In genomic region chr16:33833429-33833753, GRCm38 (mm10) we compare ENCODE assay signal across 8 mouse cellular contexts. TPM values are rescaled to one million over a fixed set of nuclear protein-coding genes. Genes with fewer than 3 reads are reported as not detected.
DNase-seq lines count a peak whose midpoint lies in the region; ATAC-seq lines count a peak whose summit lies in the region.

No protein-coding gene starts in this region.

- peaks cover 3% of the 10 kb centered on the region; the same call in 1 of the 2 replicates for H3K27me3 ChIP-seq in lung, embryonic 16.5 days (ENCODE audit: control insufficient read depth, insufficient read depth, low read depth, low read length)
- peaks cover 63% of the 10 kb centered on the region for H3K27me3 ChIP-seq in forebrain, embryonic 13.5 days
- no peaks in the 10 kb centered on the region for H3K27me3 ChIP-seq in limb, embryonic 13.5 days
- no peaks in the 10 kb centered on the region for H3K27me3 ChIP-seq in stomach, embryonic 14.5 days (ENCODE audit: control insufficient read depth, insufficient read depth, low read length)

- no peaks in the 10 kb centered on the region for H3K9me3 ChIP-seq in lung, embryonic 16.5 days (ENCODE audit: control insufficient read depth, low read length)
- no peaks in the 10 kb centered on the region for H3K9me3 ChIP-seq in forebrain, embryonic 13.5 days (replicated peaks)
- H3K9me3 ChIP-seq in limb, embryonic 13.5 days, result no peaks in the 10 kb centered on the region
- no peaks in the 10 kb centered on the region for H3K9me3 ChIP-seq in stomach, embryonic 14.5 days (ENCODE audit: control insufficient read depth, low read depth, low read length)

- ATAC-seq in lung, embryonic 16.5 days (ENCODE audit: low read depth), result no peak
- no peak; the same call in 1 of the 2 replicates for ATAC-seq in forebrain, embryonic 13.5 days
- no peak for ATAC-seq in limb, embryonic 13.5 days (ENCODE audit: low FRiP score, low read depth)
- no peak for ATAC-seq in stomach, embryonic 14.5 days (ENCODE audit: insufficient number of reproducible peaks, insufficient read depth, low FRiP score, low read depth)

- H3K4me1 ChIP-seq in lung, embryonic 16.5 days (replicated peaks; ENCODE audit: control insufficient read depth, insufficient read depth, low read length), result peaks cover 29% of the 10 kb centered on the region
- peaks cover 39% of the 10 kb centered on the region for H3K4me1 ChIP-seq in forebrain, embryonic 13.5 days
- peaks cover 70% of the 10 kb centered on the region for H3K4me1 ChIP-seq in limb, embryonic 13.5 days
- H3K4me1 ChIP-seq in stomach, embryonic 14.5 days (ENCODE audit: control insufficient read depth, insufficient read depth, low read length), result peaks cover 32% of the 10 kb centered on the region

- H3K4me2 ChIP-seq in lung, embryonic 16.5 days (ENCODE audit: low read depth, low read length), result peak overlapping the region; percentile 58
- peak overlapping the region; percentile 59 for H3K4me2 ChIP-seq in forebrain, embryonic 13.5 days
- H3K4me2 ChIP-seq in limb, embryonic 13.5 days (replicated peaks), result peak overlapping the region; percentile 75
- peak overlapping the region; percentile 57 for H3K4me2 ChIP-seq in stomach, embryonic 14.5 days (replicated peaks; ENCODE audit: low read depth, low read length)

- 20% methylated on average over 5 of the region's 5 CpGs for WGBS in lung, embryonic 16.5 days
- WGBS in forebrain, embryonic 13.5 days, result 5% methylated on average over 5 of the region's 5 CpGs
- 4% methylated on average over 5 of the region's 5 CpGs for WGBS in limb, embryonic 13.5 days
- 19% methylated on average over 5 of the region's 5 CpGs for WGBS in stomach, embryonic 14.5 days

- peak overlapping the region; percentile 33 for H3K4me3 ChIP-seq in lung, embryonic 16.5 days (ENCODE audit: low read length)
- peak overlapping the region; percentile 21; the same call in 1 of the 2 replicates for H3K4me3 ChIP-seq in forebrain, embryonic 13.5 days
- H3K4me3 ChIP-seq in limb, embryonic 13.5 days, result peak overlapping the region; percentile 38
- H3K4me3 ChIP-seq in stomach, embryonic 14.5 days (ENCODE audit: low read depth, low read length), result peak overlapping the region; percentile 15

- no peak for DNase-seq in lung, postnatal 14 days
- DNase-seq in frontal cortex, adult 2 months (ENCODE audit: extremely low spot score in 1 of 2, low spot score in 1 of 2), result no peak
- DNase-seq in natural killer cell, adult 2 months (ENCODE audit: low spot score in 2 of 2), result no peak
- DNase-seq in B cell, adult 2 months, result no peak

- peak overlapping the region; percentile 47; the same call in 1 of the 2 replicates for H3K27ac ChIP-seq in lung, embryonic 16.5 days (ENCODE audit: low read length)
- H3K27ac ChIP-seq in forebrain, embryonic 13.5 days, result peak overlapping the region; percentile 55
- peak overlapping the region; percentile 88 for H3K27ac ChIP-seq in limb, embryonic 13.5 days
- H3K27ac ChIP-seq in stomach, embryonic 14.5 days (ENCODE audit: low read length), result peak overlapping the region; percentile 68; the same call in 1 of the 2 replicates

- no peaks in the 10 kb centered on the region for H3K36me3 ChIP-seq in lung, embryonic 16.5 days (ENCODE audit: control insufficient read depth, insufficient read depth, low read length)
- H3K36me3 ChIP-seq in forebrain, embryonic 13.5 days (ENCODE audit: poor library complexity, severe bottlenecking), result no peaks in the 10 kb centered on the region
- 0 out of 2 replicates have a peak, but pooled peaks cover 2% of the 10 kb centered on the region for H3K36me3 ChIP-seq in limb, embryonic 13.5 days
- H3K36me3 ChIP-seq in stomach, embryonic 14.5 days (ENCODE audit: control insufficient read depth, insufficient read depth, low read length), result no peaks in the 10 kb centered on the region

- peak overlapping the region; percentile 52 for H3K9ac ChIP-seq in lung, embryonic 16.5 days (ENCODE audit: low read length)
- no peak overlapping the region for H3K9ac ChIP-seq in forebrain, embryonic 13.5 days
- H3K9ac ChIP-seq in limb, embryonic 13.5 days, result peak overlapping the region; percentile 63
- no peak overlapping the region for H3K9ac ChIP-seq in stomach, embryonic 14.5 days (replicated peaks; ENCODE audit: low read depth, low read length)

RNA-seq across cellular contexts. Expression of gene Itgb5, which starts 3.9 kb away (rescaled TPM):
- polyA plus RNA-seq in lung, embryonic 16.5 days (2015; fragmentation: Nextera tagmentation; extraction: Ambion mirVana), result 9.8 and 10.9 TPM in 2 replicates
- polyA plus RNA-seq in forebrain, embryonic 13.5 days (2015; fragmentation: Nextera tagmentation; extraction: Ambion mirVana), result 1.8 and 2.5 TPM in 2 replicates
- 59.6 and 61.0 TPM in 2 replicates for polyA plus RNA-seq in limb, embryonic 13.5 days (2015; fragmentation: Nextera tagmentation; extraction: Ambion mirVana)
- 32.5 and 37.2 TPM in 2 replicates for polyA plus RNA-seq in stomach, embryonic 14.5 days (2014; fragmentation: Nextera tagmentation; extraction: Ambion mirVana)
- 36.6 and 42.4 TPM in 2 replicates for polyA plus RNA-seq in frontal cortex, adult 2 months (2012; rRNA removed)

RNA-seq across cellular contexts. Expression of gene Muc13, which starts 39.6 kb away (rescaled TPM):
- 0.05 and 0.20 TPM in 2 replicates for polyA plus RNA-seq in lung, embryonic 16.5 days (2015; fragmentation: Nextera tagmentation; extraction: Ambion mirVana)
- polyA plus RNA-seq in forebrain, embryonic 13.5 days (2015; fragmentation: Nextera tagmentation; extraction: Ambion mirVana), result 0.08 TPM in 1 of 2 replicates, not detected in the other
- 0.06 and 0.22 TPM in 2 replicates for polyA plus RNA-seq in limb, embryonic 13.5 days (2015; fragmentation: Nextera tagmentation; extraction: Ambion mirVana)
- polyA plus RNA-seq in stomach, embryonic 14.5 days (2014; fragmentation: Nextera tagmentation; extraction: Ambion mirVana), result 0.56 and 0.69 TPM in 2 replicates
- polyA plus RNA-seq in frontal cortex, adult 2 months (2012; rRNA removed), result 0.06 and 0.08 TPM in 2 replicates

Comparison
In these comparisons a context has a peak if more than half of its experiments do, and no peak if none do; other contexts are left out.
1. H3K9ac ChIP-seq: peak in lung, embryonic 16.5 days (single experiment) and limb, embryonic 13.5 days (single experiment); none in forebrain, embryonic 13.5 days (single experiment) and stomach, embryonic 14.5 days (single experiment).
2. Peak in every context shown above with its lines, with median percentiles within 50 percentile points of each other: H3K27ac ChIP-seq, H3K4me2 ChIP-seq and H3K4me3 ChIP-seq.